Mouse (Mus musculus): Measurements from ENCODE around the gene Abhd13.

DNA sequence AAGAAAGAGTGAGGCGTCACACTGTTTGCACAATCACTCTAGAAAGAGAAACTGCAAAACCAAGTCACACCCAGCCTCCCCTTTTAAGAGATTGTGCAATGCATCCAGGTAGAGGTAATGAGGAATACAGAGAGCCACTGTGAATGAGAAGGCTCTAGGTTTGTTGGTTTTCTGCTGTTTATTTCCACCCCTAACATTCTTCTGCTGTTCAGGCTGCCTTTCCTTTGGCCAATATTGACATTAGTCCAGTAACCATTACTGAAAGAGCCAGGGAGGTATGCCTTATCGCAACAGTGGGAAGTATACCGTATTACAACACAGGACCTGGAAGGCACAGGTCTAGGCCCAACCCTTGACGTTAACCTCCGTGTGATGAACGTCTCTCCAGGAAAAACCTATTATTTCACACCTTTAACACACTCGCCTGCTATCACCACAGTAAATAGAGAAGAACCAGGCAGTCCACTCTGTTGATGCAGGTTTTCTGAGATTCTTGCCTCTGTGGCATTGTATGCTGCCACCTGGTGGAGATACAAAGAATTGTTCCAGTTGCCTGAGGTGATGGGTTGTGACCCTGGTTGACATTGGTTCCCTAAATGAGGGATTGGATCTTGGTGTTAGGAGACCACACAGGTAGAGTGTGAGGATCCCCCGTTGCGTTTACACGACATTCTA is 42.5 kb upstream of the Abhd13 start:
- peak; percentile 83 for TF ChIP-seq EP300 (IDR thresholded peaks at IDR 0.05)
- TF ChIP-seq CTCF (IDR thresholded peaks at IDR 0.05), result peak; percentile 91

Data from lung, postnatal 0 days (tissue).